ENCODE assay signal across 14 mouse cellular contexts in genomic region chr6:81471340-81471955, GRCm38 (mm10).
DNase-seq lines count a peak whose midpoint lies in the region; ATAC-seq and TF ChIP-seq lines count a peak whose summit lies in the region.
"Had no signal": no experiment of that assay in that cellular context is flagged by ENCODE, and none has a peak within 500 bp of the region (broad histone marks: within the 10 kb centered on the region; RNA-seq: fewer than 3 reads in every experiment).

No protein-coding gene starts in this region.

- WGBS in forebrain, embryonic 15.5 days: 66% methylated on average over 9 of the region's 9 CpGs
- WGBS in forebrain, embryonic 11.5 days: 85% methylated on average over 9 of the region's 9 CpGs
- 52% methylated on average over 9 of the region's 9 CpGs for WGBS in forebrain, postnatal 0 days
- 52% methylated on average over 9 of the region's 9 CpGs for WGBS in neural tube, embryonic 15.5 days
- 60% methylated on average over 9 of the region's 9 CpGs for WGBS in stomach, postnatal 0 days

- no peak overlapping the region for H3K4me2 ChIP-seq in forebrain, embryonic 15.5 days (replicated peaks)
- no peak overlapping the region for H3K4me2 ChIP-seq in forebrain, embryonic 11.5 days (ENCODE audit: low read depth, low read length, severe bottlenecking)
- no peak overlapping the region for H3K4me2 ChIP-seq in forebrain, postnatal 0 days (ENCODE audit: low read depth)
- H3K4me2 ChIP-seq in neural tube, embryonic 15.5 days: no peak overlapping the region
- no peak overlapping the region for H3K4me2 ChIP-seq in stomach, postnatal 0 days (replicated peaks; ENCODE audit: low read depth)
- H3K4me2 ChIP-seq: heart, embryonic 15.5 days; limb, embryonic 12.5 days had no signal

- no peak for TF ChIP-seq CTCF in forebrain, postnatal 0 days (IDR thresholded peaks at IDR 0.05; ENCODE audit: low read depth)
- no peak for TF ChIP-seq CTCF in stomach, postnatal 0 days (IDR thresholded peaks at IDR 0.05; ENCODE audit: low read depth)

- 0 out of 2 replicates have a peak overlapping the region, but pooled peaks have one; percentile 36 for H3K27ac ChIP-seq in forebrain, embryonic 15.5 days (replicated peaks)
- no peak overlapping the region for H3K27ac ChIP-seq in forebrain, embryonic 11.5 days (ENCODE audit: low read depth, low read length)
- no peak overlapping the region for H3K27ac ChIP-seq in forebrain, postnatal 0 days (ENCODE audit: low read depth, low read length)
- H3K27ac ChIP-seq in neural tube, embryonic 15.5 days (replicated peaks): no peak overlapping the region
- H3K27ac ChIP-seq in stomach, postnatal 0 days (replicated peaks): no peak overlapping the region
- H3K27ac ChIP-seq: heart, embryonic 15.5 days; limb, embryonic 12.5 days had no signal

- no peak overlapping the region for H3K9ac ChIP-seq in forebrain, embryonic 15.5 days (replicated peaks)
- no peak overlapping the region for H3K9ac ChIP-seq in forebrain, embryonic 11.5 days (ENCODE audit: low read length)
- no peak overlapping the region for H3K9ac ChIP-seq in forebrain, postnatal 0 days
- H3K9ac ChIP-seq in neural tube, embryonic 15.5 days (replicated peaks): no peak overlapping the region
- no peak overlapping the region for H3K9ac ChIP-seq in stomach, postnatal 0 days (ENCODE audit: low read length)
- H3K9ac ChIP-seq: heart, embryonic 15.5 days; limb, embryonic 12.5 days had no signal

- no peaks in the 10 kb centered on the region for H3K36me3 ChIP-seq in forebrain, embryonic 15.5 days
- no peaks in the 10 kb centered on the region for H3K36me3 ChIP-seq in forebrain, embryonic 11.5 days (ENCODE audit: control insufficient read depth, insufficient read depth, low read length)
- no peaks in the 10 kb centered on the region for H3K36me3 ChIP-seq in forebrain, postnatal 0 days (ENCODE audit: insufficient read depth)
- no peaks in the 10 kb centered on the region for H3K36me3 ChIP-seq in neural tube, embryonic 15.5 days
- no peaks in the 10 kb centered on the region for H3K36me3 ChIP-seq in stomach, postnatal 0 days (ENCODE audit: control insufficient read depth, insufficient read depth, low read length)
- H3K36me3 ChIP-seq: G1E; heart, embryonic 15.5 days; limb, embryonic 12.5 days had no signal

- H3K27me3 ChIP-seq in forebrain, embryonic 15.5 days: no peaks in the 10 kb centered on the region
- H3K27me3 ChIP-seq in forebrain, embryonic 11.5 days (ENCODE audit: control insufficient read depth, insufficient read depth, low read length): no peaks in the 10 kb centered on the region
- H3K27me3 ChIP-seq in forebrain, postnatal 0 days (ENCODE audit: insufficient read depth, low read length): no peaks in the 10 kb centered on the region
- H3K27me3 ChIP-seq in neural tube, embryonic 15.5 days (replicated peaks): no peaks in the 10 kb centered on the region
- H3K27me3 ChIP-seq in stomach, postnatal 0 days (ENCODE audit: control insufficient read depth, insufficient read depth, low read length): no peaks in the 10 kb centered on the region
- H3K27me3 ChIP-seq: heart, embryonic 15.5 days; limb, embryonic 12.5 days; megakaryocyte, embryonic 14.5 days had no signal

- no peak overlapping the region for H3K4me3 ChIP-seq in forebrain, embryonic 15.5 days
- no peak overlapping the region for H3K4me3 ChIP-seq in forebrain, embryonic 11.5 days (ENCODE audit: low read depth, low read length)
- H3K4me3 ChIP-seq in forebrain, postnatal 0 days (ENCODE audit: low read depth, low read length): no peak overlapping the region
- H3K4me3 ChIP-seq in neural tube, embryonic 15.5 days (replicated peaks): no peak overlapping the region
- no peak overlapping the region for H3K4me3 ChIP-seq in stomach, postnatal 0 days (ENCODE audit: low read depth, low read length)
- H3K4me3 ChIP-seq: heart, embryonic 15.5 days; limb, embryonic 12.5 days; megakaryocyte, embryonic 14.5 days had no signal

- TF ChIP-seq EP300 in stomach, postnatal 0 days (optimal IDR thresholded peaks at IDR 0.05): no peak

- no peak for DNase-seq in forebrain, embryonic 11.5 days (ENCODE audit: low spot score)
- peak; percentile 24 for DNase-seq in right cerebral cortex, adult 18-20 months
- DNase-seq in right cerebral cortex, postnatal 14 days: no peak
- DNase-seq in forebrain, postnatal 0 days: peak; percentile 59
- no peak for DNase-seq in yolk sac, embryonic 10.5 days (ENCODE audit: low spot score)
- no peak for DNase-seq in stomach, postnatal 0 days (ENCODE audit: low spot score)
- DNase-seq: kidney, adult 18-20 months; lung, adult 2 months had no signal

- ATAC-seq in forebrain, embryonic 15.5 days (replicated peaks): peak; percentile 87
- ATAC-seq in forebrain, embryonic 11.5 days (replicated peaks; ENCODE audit: low FRiP score): no peak
- ATAC-seq in forebrain, postnatal 0 days: peak; percentile 91
- peak; percentile 74 for ATAC-seq in neural tube, embryonic 15.5 days (ENCODE audit: low FRiP score)
- ATAC-seq in stomach, postnatal 0 days (ENCODE audit: low FRiP score, low TSS enrichment): no peak

- no peaks in the 10 kb centered on the region for H3K9me3 ChIP-seq in forebrain, embryonic 15.5 days
- no peaks in the 10 kb centered on the region for H3K9me3 ChIP-seq in forebrain, embryonic 11.5 days (ENCODE audit: control insufficient read depth, low read length)
- no peaks in the 10 kb centered on the region for H3K9me3 ChIP-seq in forebrain, postnatal 0 days (ENCODE audit: low read length)
- H3K9me3 ChIP-seq in neural tube, embryonic 15.5 days (replicated peaks): no peaks in the 10 kb centered on the region
- no peaks in the 10 kb centered on the region for H3K9me3 ChIP-seq in stomach, postnatal 0 days (ENCODE audit: control insufficient read depth, low read length)
- H3K9me3 ChIP-seq: heart, embryonic 15.5 days; limb, embryonic 12.5 days; megakaryocyte, embryonic 14.5 days had no signal

- peaks cover 4% of the 10 kb centered on the region for H3K4me1 ChIP-seq in forebrain, embryonic 15.5 days
- no peaks in the 10 kb centered on the region for H3K4me1 ChIP-seq in forebrain, embryonic 11.5 days (replicated peaks; ENCODE audit: control insufficient read depth, insufficient read depth, low read length)
- H3K4me1 ChIP-seq in forebrain, postnatal 0 days (ENCODE audit: insufficient read depth): no peaks in the 10 kb centered on the region
- peaks cover 7% of the 10 kb centered on the region for H3K4me1 ChIP-seq in neural tube, embryonic 15.5 days
- no peaks in the 10 kb centered on the region for H3K4me1 ChIP-seq in stomach, postnatal 0 days (replicated peaks; ENCODE audit: control insufficient read depth, insufficient read depth)
- H3K4me1 ChIP-seq: limb, embryonic 12.5 days; megakaryocyte, embryonic 14.5 days had no signal

Comparison
In these comparisons a context has a peak if more than half of its experiments do, and no peak if none do; other contexts are left out.
1. ATAC-seq: peak in forebrain, embryonic 15.5 days (single experiment), forebrain, postnatal 0 days (single experiment) and neural tube, embryonic 15.5 days (single experiment); none in forebrain, embryonic 11.5 days (single experiment) and stomach, postnatal 0 days (single experiment).
2. DNase-seq: peak in right cerebral cortex, adult 18-20 months (single experiment) and forebrain, postnatal 0 days (single experiment); none in forebrain, embryonic 11.5 days (single experiment), right cerebral cortex, postnatal 14 days (single experiment), yolk sac, embryonic 10.5 days (single experiment) and stomach, postnatal 0 days (single experiment).